Mouse (Mus musculus) colon, adult 2 months (tissue): ENCODE measurements around the gene Bms1. TPM values are rescaled to one million over a fixed set of nuclear protein-coding genes. Genes with fewer than 3 reads are reported as not detected.

Experiments used
- polyA plus RNA-seq: library from polyadenylated mRNA; depleted of rRNA; stranded (reverse); fragments of >200 nt; gene quantifications from 2 replicates; pipeline ENCODE4 v1.2.3, GENCODE M21; 2012; rRNA removed

Gene Bms1
- polyA plus RNA-seq: 1.5 and 2.2 TPM in 2 replicates

DNA sequence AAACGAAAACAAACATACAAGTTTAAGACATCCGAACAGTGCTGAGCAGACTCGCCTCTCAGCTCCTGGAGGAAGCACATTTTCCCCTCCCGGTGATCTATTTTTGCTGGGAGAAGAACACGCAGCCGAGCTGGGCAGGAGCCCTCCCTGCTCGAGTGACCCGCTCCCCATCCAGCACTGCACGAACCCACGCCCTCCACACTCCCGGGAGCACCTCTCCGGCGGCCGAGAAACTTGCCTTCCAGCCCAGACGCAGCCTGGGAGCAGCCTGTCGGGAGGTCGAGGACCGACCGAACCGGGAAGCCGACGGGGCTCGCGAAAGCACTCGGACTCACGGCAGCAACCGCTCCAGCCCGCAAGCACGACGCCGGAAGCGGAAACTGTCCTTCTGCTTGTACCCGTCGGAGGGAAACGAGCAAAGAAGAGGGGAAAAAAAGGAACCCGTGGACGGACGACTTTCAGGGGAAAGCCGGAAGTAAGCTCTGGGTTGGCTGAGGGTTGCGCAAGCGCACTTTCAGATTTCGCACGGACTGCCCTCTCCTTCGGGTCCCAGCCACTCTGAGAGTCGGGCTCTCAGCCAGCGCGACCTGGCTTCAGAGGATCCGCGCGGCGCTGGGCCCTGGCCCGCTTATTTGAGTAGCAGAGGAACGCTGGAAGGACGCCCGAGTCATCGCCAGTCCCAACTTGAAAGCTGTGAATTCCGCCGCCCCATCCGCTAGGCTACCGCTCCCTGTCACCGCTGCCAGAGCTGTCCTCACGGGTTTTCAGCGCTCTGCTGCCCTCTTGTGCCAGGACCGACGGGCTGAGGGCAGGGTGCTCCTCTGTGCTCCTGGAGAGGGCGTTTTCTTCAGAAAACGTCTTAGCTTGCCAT, at the start of gene Bms1:
Bms1 (minus strand) TSS at position 425 of the 871 bp plus-strand sequence.

DNA sequence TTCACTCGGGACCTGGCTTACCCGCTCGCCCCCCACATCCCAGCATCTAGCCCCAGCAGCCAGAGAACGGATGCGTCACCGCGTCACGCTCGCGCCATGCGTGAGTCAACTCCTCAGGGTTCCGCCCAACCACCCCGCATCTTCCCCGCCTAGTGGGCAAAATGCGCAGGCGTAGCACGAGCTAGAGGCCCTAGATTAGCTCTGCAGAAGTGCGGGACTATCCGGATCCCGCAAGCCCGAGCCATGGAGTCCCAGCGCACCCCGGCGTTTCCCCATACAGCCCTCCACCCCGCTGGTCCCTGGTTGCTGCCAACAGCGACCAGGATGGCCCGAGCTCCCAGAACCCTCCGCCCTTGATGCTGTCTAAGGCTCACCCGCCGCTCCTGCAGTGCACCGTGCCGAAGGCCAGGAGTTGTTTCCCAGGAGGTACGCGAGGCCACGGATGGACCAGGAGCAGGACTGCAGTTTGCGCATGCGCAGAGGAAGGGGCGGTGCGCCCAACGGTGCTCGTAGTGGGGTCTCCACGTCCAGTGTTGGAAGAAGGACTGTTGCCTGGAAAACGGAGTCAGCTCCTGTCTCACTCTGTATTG, 35.9 kb upstream of the Bms1 start, which contains the start of gene Zfp248:
Zfp248 (minus strand) TSS at position 487 of the 590 bp plus-strand sequence.

Other genes starting within 250 kb of the Bms1 start
- 7.3 and 8.1 TPM in 2 replicates for gene Ret, start 221.8 kb downstream of the Bms1 start, polyA plus RNA-seq
- 0.26 and 0.45 TPM in 2 replicates for gene Zfp248, start 36.1 kb upstream of the Bms1 start, polyA plus RNA-seq
- gene Zfp9, start 59.8 kb upstream of the Bms1 start, polyA plus RNA-seq: 0.86 and 1.0 TPM in 2 replicates
- 0.41 and 1.1 TPM in 2 replicates for gene Ankrd26, start 142.8 kb upstream of the Bms1 start, polyA plus RNA-seq